Mouse (Mus musculus) cerebellum, adult 11 months (tissue): ENCODE measurements around the gene Serpina3k.
"Not testable (repeated sequence)": the region's sequence is repeated elsewhere in the genome, so short reads cannot be mapped to it uniquely, and the experiment has no call there.

Source experiments
- DNase-seq: peaks from one replicate; pipeline ENCODE4 v3.0.0; 2022

The Serpina3k gene

DNA sequence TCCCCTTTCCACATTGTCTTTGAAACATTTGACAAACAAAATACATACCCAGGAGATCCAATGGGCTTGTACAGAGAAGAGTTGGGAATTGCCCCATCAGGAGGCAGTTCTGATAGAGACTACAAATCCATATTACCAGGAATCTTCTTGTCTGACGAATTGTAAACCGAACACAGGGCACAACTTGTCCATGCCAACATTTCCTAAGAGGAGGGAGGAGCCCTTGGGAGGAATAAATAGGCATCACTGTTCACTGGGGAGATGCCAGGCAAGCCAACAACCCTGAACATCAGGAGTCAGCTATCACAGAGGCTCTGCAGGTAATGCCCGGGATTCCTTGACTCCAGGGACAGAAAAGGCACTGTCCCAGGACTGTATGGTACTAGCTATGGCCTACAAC, at the start of gene Serpina3k, which contains the start of gene Serpina3m:
Gene Serpina3k, plus strand, starts transcription at position 261 of the 400 bp plus-strand sequence.
Gene Serpina3m, plus strand, starts transcription at position 261 of the 400 bp plus-strand sequence.
- not testable (repeated sequence) for DNase-seq

GRCm38 (mm10) chr12:104289872-104290271, 48.4 kb upstream of the Serpina3k start:
- DNase-seq = no peak

DNA sequence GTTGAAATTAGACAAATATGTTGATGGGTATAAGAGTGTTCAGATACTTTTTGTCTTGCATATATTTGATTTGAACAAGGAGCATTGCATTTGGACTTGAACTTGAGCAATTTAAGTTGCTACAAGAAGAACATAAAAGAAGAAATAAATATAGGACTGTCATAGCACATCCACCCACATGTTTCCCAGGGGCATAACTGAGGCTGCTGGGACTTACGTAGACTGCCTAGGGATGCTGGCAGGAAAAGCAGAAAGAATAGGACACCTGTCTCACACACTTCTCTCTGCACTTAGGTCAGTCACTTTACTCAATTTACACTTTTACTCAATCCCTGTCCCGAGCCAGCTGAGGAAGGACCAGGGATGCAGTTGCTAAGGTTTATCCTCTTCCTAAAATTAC, 44.3 kb upstream of the Serpina3k start:
- no peak for DNase-seq

- no peak for DNase-seq
Measured at GRCm38 (mm10) chr12:104298049-104298448, 40.2 kb upstream of the Serpina3k start.

- DNase-seq = no peak
Measured at GRCm38 (mm10) chr12:104305991-104306390, 32.3 kb upstream of the Serpina3k start.

DNA sequence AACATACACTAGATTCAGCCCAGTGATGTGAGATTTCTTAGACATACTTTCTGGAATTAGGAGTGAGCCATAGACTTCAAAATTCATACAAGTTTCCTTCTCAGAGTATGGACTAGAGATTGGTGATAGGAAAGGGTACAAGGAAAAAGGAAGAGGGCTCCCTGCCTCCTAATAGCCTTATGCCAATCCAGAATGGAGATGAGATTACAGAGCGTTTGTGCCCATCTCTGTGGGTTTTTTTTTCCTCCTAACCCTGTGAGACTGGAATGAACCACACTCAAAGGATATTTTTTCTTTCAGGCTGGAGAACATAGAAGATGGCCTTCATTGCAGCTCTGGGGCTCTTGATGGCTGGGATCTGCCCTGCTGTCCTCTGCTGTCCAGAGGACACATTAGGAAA, 24.0 kb upstream of the Serpina3k start, which contains the start of gene Serpina3j:
Gene Serpina3j, plus strand, starts transcription at position 301 of the 400 bp plus-strand sequence.
- DNase-seq = no peak

DNA sequence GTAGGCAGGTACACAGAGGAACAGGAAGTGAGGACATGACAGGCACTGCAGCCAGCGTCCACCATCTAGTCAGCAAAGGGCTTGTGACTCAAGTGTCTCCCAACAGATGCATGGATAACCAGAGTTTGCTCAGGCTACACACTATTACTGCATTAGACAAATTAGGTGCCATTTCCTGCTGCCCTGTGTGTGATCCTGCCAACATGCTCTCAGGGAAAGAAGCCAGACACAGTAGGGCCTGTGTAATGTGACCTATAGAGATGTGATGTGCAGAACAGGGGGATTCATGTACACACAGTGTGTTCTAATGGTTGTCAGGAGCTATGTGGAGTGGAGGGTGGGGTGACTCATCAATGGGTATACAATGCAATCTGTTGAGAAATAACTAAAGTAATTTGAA, 15.8 kb upstream of the Serpina3k start:
- no peak for DNase-seq

DNA sequence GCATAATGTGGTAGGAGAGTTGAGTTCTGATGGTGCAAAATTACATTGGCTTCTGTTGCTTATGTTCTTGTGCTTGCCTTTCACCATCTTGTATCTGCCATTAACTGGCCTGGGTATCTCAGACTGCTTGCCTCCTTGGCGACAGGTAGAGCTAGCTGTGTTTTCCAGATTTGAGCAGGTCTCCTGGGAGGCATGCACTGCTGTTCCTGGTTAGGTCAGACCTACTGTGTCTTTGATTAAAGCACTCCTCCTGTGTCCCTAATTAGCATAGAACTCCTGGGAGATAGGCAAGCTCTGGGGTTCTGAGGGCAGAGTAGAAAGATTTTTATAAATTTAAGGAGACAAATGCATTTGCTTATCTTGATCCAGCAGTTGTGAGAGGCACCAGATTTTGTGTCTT, 6.6 kb upstream of the Serpina3k start:
- DNase-seq = no peak

DNA sequence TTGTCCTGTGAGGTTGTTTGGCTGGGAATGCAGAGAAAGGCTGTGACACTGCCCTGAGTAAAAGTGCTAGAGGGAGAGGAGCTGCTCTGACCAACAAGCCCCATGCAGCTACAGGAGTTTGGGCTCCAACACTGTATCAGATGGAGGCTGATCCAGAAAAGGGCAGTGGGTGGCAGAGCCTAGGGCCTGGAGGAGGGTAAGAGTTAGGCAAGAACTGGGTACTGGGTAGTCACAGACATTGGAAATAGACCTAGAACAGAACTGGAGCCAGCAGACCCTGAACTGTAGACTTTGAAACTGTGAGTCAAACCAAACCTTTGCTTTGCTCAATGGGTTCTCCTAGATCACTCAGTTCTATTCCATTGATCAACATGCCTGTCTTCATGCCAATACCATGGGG, 1.4 kb upstream of the Serpina3k start:
- DNase-seq = not testable (repeated sequence)

DNA sequence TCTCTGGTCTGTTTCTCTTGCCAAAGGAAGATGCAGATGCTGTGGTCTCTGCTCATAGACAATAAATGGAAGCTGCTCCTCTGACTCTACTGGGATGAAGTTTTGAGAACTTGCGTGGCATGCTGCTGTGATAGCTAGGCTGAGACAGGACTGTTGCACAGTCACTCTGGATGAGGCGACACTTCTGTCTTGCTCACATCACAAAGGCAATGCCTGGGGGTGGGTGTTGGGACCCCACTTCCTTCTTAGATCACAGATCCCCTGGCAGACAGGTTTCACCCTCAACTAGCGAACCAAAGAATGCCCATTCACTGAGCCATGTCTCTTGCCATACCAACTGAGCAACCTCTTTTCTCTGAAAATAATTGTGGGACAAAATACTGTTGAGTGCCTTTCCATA, 419 bp downstream of the Serpina3k start:
- no peak for DNase-seq

GRCm38 (mm10) chr12:104342489-104342888, 4.2 kb downstream of the Serpina3k start:
- DNase-seq = not testable (repeated sequence)

GRCm38 (mm10) chr12:104345181-104345580, 6.9 kb downstream of the Serpina3k start:
- no peak for DNase-seq

DNA sequence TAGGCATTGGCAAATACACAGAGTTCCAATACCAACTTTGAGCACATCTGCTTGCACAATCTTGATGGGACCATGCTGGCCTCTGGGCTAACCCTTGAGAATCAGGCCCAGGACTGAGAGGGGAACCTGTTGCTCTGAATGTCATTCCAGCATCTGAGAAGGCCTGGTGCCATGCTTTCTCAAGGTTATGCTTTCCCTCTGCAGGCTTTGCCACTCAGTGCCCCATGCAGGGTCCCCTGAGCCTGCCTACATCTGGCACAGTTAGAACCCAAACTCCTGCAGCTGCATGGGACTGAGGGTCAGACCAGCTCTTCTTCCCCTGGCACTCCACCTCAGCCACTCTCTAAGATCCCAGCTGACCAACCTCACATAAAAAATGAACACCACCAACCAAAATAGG, 7.4 kb downstream of the Serpina3k start:
- DNase-seq = no peak

DNA sequence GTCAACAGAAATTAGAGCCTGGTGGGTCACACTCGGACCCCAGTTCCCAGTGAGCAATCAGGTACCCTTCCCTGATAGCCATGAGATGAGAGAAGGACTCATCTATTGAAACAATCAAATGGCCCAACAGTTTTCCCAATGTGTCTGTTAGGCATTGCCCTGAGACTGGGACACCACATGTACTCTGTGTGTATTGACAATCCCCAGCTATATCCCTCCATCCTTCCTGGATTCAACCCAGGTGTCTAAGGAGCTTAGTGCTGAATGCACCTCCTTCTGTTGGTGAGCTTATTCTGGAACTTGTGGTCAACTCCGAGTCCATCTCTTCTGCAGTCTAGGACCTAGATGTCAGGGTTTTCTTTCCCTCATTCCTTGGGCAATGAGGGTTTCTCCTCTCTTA, 8.8 kb downstream of the Serpina3k start:
- DNase-seq = no peak

GRCm38 (mm10) chr12:104351812-104352211, 13.5 kb downstream of the Serpina3k start:
- peak; percentile 4 for DNase-seq

DNA sequence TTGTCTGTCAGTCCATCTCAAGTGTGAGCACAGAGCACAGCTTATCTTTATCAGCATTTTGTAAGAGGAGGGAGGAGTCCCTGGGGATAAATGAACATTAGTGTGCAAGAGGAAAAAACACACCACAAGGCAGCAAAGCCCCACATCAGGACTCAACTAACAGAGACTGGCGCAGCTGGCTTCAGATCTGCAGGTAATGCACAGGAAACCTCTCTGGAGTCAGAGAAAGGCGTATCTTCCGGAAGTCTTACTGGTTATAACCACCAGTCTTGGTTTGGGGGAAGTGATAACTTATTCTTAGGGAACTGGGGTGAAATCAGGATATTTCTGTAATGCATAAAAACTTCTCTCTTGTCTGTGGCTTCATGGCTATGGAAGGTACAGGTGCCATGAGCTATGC, 17.7 kb downstream of the Serpina3k start:
- no peak for DNase-seq

- DNase-seq = no peak
Measured at GRCm38 (mm10) chr12:104369986-104370385, 31.7 kb downstream of the Serpina3k start.

- DNase-seq = not testable (repeated sequence)
Measured at GRCm38 (mm10) chr12:104377179-104377578, 38.9 kb downstream of the Serpina3k start.

DNA sequence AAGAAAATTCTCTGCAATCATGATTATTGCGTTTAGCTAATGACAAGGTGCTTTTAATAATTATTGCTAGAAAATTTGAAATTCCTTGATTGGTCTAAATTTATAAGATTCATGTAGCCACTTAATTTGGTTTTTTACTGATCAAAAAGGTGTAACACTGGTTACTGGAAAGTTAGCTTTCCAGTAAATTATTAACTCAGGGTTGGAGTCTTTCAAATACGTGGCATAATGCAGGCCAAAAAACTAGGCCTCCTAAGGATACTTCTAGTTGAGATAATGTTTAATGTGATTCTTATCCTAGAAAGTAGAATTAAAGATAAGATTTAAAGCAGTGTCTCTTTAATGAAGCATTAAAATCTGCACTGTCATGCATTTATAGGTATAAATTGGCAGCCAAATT, 40.1 kb downstream of the Serpina3k start:
- not testable (repeated sequence) for DNase-seq

DNA sequence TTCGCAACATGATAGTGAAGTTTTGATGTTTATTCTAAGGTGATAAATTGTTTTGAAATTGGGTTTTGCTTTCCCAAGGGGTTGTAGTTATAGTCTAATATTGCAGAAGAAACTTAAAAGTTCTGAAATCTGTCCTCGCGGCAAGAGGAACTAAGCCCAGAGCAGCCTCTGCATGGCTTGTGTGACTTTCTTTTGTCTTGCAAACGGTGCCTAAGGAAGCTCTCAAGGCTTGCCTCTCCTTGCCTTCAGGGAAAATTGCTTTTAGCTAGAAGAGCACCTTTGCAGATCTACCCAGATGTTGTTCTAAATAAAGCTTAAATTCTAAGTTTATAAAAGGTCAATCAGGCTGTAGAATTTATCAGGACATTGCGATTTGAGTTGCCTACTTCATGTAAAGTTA, 40.5 kb downstream of the Serpina3k start:
- not testable (repeated sequence) for DNase-seq

DNA sequence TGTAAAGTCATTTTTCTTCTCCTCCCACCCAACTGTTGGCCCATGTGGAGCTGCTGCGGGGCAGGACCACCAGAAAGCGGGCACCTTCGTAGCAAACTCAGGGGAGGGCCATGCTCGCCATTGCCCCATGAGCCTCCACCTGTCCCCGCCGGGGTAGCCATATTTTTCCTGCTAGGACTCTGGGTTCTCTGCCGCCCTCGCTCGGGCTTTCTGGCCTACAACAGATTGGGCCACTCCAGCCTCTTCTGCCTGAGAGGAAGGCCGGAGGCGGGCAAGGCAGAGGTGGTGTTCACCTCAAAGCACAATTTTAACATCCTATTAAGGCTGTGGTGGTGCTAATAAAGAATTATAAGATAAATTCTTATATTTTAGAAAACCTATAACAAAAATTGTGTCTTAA, 41.6 kb downstream of the Serpina3k start:
- DNase-seq = no peak

DNA sequence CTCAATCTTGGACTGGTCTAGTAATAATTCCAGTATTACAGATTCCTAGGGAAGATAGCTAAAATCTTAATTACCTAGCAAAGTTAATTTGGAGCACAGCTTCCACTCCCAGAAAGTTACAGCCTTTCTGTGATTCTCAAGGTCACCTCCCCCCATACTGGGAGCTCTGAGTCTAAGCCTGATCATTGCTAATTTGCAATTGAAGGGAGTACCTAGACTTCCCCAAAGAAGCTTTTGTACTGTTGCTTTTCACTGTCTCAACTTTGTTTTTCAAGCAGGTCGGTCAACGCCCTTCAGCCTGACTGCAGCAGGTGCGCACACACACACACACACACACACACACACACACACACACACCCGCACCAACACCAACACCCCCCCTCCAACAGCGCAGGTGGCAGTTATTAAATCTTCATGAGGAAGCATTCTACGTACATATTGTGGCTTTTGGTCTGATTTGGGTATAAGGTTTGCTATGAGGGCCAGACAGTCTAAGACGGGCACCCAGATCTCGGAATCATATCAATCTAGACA, 42.9 kb downstream of the Serpina3k start:
- not testable (repeated sequence) for DNase-seq

DNA sequence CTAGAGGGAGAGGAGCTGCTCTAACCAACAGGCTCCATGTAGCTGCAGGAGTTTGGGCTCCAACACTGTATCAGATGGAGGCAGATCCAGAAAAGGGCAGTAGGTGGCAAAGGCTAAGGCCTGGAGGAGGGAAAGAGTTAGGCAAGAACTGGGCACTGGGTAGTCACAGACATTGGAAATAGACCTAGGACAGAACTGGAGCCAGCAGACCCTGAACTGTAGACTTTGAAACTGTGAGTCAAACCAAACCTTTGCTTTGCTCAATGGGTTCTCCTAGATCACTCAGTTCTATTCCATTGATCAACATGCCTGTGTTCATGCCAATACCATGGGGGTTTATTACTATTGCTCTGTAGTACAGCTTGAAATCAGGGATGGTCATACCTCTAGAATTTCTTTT, 47.7 kb downstream of the Serpina3k start:
- not testable (repeated sequence) for DNase-seq

DNA sequence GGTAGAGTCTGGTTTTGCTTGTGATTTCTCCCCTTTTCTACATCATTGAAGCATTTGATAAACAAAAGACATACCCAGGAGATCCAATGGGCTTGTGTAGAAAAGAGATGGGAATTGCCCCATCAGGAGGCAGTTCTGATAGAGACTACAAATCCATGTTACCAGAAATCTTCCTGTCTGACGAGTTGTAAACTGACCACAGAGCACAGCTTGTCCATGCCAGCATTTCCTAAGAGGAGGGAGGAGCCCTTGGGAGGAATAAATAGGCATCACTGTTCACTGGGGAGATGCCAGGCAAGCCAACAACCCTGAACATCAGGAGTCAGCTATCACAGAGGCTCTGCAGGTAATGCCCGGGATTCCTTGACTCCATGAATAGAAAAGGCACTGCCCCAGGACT, 48.6 kb downstream of the Serpina3k start:
- DNase-seq = not testable (repeated sequence)

DNA sequence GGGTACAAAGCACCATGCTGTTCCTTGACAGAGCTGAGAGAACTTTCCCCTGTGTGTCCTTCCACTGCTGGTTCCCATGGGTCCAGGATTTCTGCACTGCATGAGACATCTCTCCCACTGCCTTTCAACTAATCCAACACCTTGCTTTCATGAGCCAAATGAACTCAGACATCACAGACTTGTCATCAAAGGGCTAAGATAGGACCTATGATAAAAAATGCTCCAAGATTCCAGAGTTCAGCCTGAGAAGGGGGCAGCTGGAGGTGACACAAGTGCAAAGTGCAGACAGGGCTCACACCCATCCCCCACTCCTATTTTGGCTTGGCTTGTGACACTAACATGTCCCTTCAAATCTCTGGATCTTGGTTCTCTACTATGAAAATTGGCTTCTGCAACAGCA, 50.2 kb downstream of the Serpina3k start:
- no peak for DNase-seq
